Mouse (Mus musculus) CH12.LX (cell line): ENCODE measurements around the gene Tnk1.

Experiments
- CTCF ChIP-seq, 2 experiments: IDR thresholded peaks in 1 of 2; conservative IDR thresholded peaks in 1 of 2; 2 replicates each; pipeline ENCODE4 v1.5.1; 2011 to 2012; ENCODE audit warnings: low read depth in 2 of 2, low read length in 2 of 2, improper control_type of control experiment in 1 of 2, inconsistent platforms in 1 of 2, mild to moderate bottlenecking in 1 of 2, moderate library complexity in 1 of 2
- POLR2AphosphoS2 ChIP-seq: IDR thresholded peaks from 2 replicates; pipeline ENCODE4 v1.6.1; 2011; ENCODE audit warnings: low read depth, low read length, improper control_type of control experiment

- TF ChIP-seq CTCF (conservative IDR thresholded peaks at IDR 0.05 in 1 of 2, IDR thresholded peaks at IDR 0.05 in 1 of 2; ENCODE audit: low read depth in 2 of 2, low read length in 2 of 2) (no peak), POLR2AphosphoS2 (no peak)
These were observed 20.4 kb upstream of the Tnk1 start for GRCm38 (mm10) chr11:69878952-69879351.
